Mouse (Mus musculus): ENCODE data around the gene Akap13.

DNA sequence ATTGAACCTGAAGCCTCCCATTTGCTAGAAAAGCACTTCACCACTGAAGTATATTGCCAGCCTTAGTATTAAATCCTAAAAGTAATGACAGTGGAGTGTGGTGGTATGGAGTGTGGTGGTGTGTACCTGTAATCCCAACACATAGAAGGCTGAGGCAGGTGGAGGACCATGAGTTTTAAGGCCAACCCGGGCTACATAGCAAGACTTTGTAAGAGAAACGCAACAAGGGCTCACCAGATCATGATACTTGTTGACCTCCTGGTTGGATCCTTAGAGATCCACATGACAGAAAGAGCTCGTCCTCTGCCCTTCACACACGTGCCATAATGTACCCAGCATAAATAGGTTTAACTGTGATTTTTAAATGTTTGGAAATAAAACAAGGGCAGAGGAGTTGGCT, 254.6 kb downstream of the Akap13 start:
- TF ChIP-seq POLR2A (IDR thresholded peaks at IDR 0.05; ENCODE audit: borderline replicate concordance, control insufficient read depth, low read depth, low read length) (no peak), CTCF (IDR thresholded peaks at IDR 0.05; ENCODE audit: control insufficient read depth, insufficient read depth, low read length) (no peak)

Measured in bone marrow, adult 2 months (tissue).